Mouse (Mus musculus) layer of hippocampus, postnatal 10 days (tissue): ENCODE data around the gene Sprr2b. TPM values are rescaled to one million over a fixed set of nuclear protein-coding genes. Genes with fewer than 3 reads are reported as not detected.
"Not testable (repeated sequence)": the region's sequence is repeated elsewhere in the genome, so short reads cannot be mapped to it uniquely, and the experiment has no call there.

Source experiments
- DNase-seq, 2 experiments: peaks; one replicate each; pipeline ENCODE4 v3.0.0; 2021; ENCODE audit warnings: low spot score in 2 of 2
- long read RNA-seq: library from polyadenylated mRNA; stranded (forward); transcript quantifications from one replicate; pipeline ENCODE4 v2.0.0, GENCODE M21; 2023
- total RNA-seq, 2 experiments: library from RNA; stranded (reverse); gene quantifications; 2 replicates each; pipeline ENCODE4 v1.2.3; 2021

Gene Sprr2b
- not detected for total RNA-seq
- long read RNA-seq, result 0 reads

GRCm38 (mm10) chr3:92316320-92316719 is at the start of gene Sprr2b:
Gene Sprr2b, plus strand, starts transcription at chr3:92316620.
- no peak for DNase-seq

GRCm38 (mm10) chr3:92271414-92271985 is 44.9 kb upstream of the Sprr2b start:
- DNase-seq, result not testable (repeated sequence)

GRCm38 (mm10) chr3:92273504-92273903 is 42.9 kb upstream of the Sprr2b start:
- DNase-seq, result not testable (repeated sequence)

- not testable (repeated sequence) for DNase-seq
Measured at GRCm38 (mm10) chr3:92274018-92274417, 42.4 kb upstream of the Sprr2b start.

- DNase-seq, result not testable (repeated sequence)
Measured at GRCm38 (mm10) chr3:92279663-92280062, 36.8 kb upstream of the Sprr2b start.

- not testable (repeated sequence) for DNase-seq
Measured at GRCm38 (mm10) chr3:92280963-92281606, 35.3 kb upstream of the Sprr2b start.

- not testable (repeated sequence) for DNase-seq
Measured at GRCm38 (mm10) chr3:92285101-92285500, 31.3 kb upstream of the Sprr2b start, which contains the start of gene Sprr2a3. Gene Sprr2a3, plus strand, starts transcription at chr3:92285417.

- not testable (repeated sequence) for DNase-seq
Measured at GRCm38 (mm10) chr3:92288489-92288888, 27.9 kb upstream of the Sprr2b start.

- DNase-seq, result no peak
Measured at GRCm38 (mm10) chr3:92307406-92307805, 9.0 kb upstream of the Sprr2b start.

GRCm38 (mm10) chr3:92317384-92317783 is 964 bp downstream of the Sprr2b start:
- DNase-seq, result no peak

GRCm38 (mm10) chr3:92336278-92336677 is 19.9 kb downstream of the Sprr2b start:
- DNase-seq, result no peak

- no peak for DNase-seq
Measured at GRCm38 (mm10) chr3:92338840-92339239, 22.4 kb downstream of the Sprr2b start, which contains the start of gene Sprr2d. Gene Sprr2d, plus strand, starts transcription at chr3:92339140.

- no peak for DNase-seq
Measured at GRCm38 (mm10) chr3:92351843-92352242, 35.4 kb downstream of the Sprr2b start, which contains the start of gene Sprr2e. Gene Sprr2e, plus strand, starts transcription at chr3:92352143.

GRCm38 (mm10) chr3:92361619-92362018 is 45.2 kb downstream of the Sprr2b start:
- DNase-seq, result no peak

GRCm38 (mm10) chr3:92364887-92365286 is 48.5 kb downstream of the Sprr2b start, which contains the start of gene Sprr2f:
Gene Sprr2f, plus strand, starts transcription at chr3:92365187.
- no peak for DNase-seq

Other genes starting within 250 kb of the Sprr2b start
- 1 to 10 TPM; 6.6 to 6.8 TPM for gene Lor, start 233.5 kb upstream of the Sprr2b start, total RNA-seq
- gene Prr9, start 192.7 kb upstream of the Sprr2b start, total RNA-seq, result not detected
- not detected for gene Lelp1, start 173.9 kb upstream of the Sprr2b start, total RNA-seq
- gene Sprr2a1, start 100.8 kb upstream of the Sprr2b start, total RNA-seq, result not detected
- gene Sprr2a2, start 100.7 kb upstream of the Sprr2b start, total RNA-seq, result not detected
- gene Sprr2a3, start 31.2 kb upstream of the Sprr2b start, total RNA-seq, result not detected
- gene Sprr2d, start 22.5 kb downstream of the Sprr2b start, total RNA-seq, result not detected
- not detected for gene Sprr2e, start 35.5 kb downstream of the Sprr2b start, total RNA-seq
- not detected for gene Sprr2f, start 48.6 kb downstream of the Sprr2b start, total RNA-seq
- not detected for gene Sprr2h, start 69.1 kb downstream of the Sprr2b start, total RNA-seq
- not detected for gene Sprr2i, start 91.4 kb downstream of the Sprr2b start, total RNA-seq
- gene Sprr2j-ps, start 101.5 kb downstream of the Sprr2b start, total RNA-seq, result not detected
- gene Gm9774, start 112.8 kb downstream of the Sprr2b start, total RNA-seq, result under 1 TPM; 0.57 to 0.96 TPM
- gene Sprr2k, start 116.0 kb downstream of the Sprr2b start, total RNA-seq, result not detected
- gene Sprr1b, start 122.2 kb downstream of the Sprr2b start, total RNA-seq, result not detected
- gene Sprr3, start 142.1 kb downstream of the Sprr2b start, total RNA-seq, result not detected
- gene Sprr1a, start 169.3 kb downstream of the Sprr2b start, total RNA-seq, result not detected
- gene Sprr4, start 183.9 kb downstream of the Sprr2b start, total RNA-seq, result not detected
- gene 2310046K23Rik, start 217.9 kb downstream of the Sprr2b start, total RNA-seq, result not detected